Mouse (Mus musculus) thymus, adult 2 months (tissue): ENCODE measurements around the gene Arl6ip1.

ENCODE experiments used
- CTCF ChIP-seq: fragments of 200-500 bp; IDR thresholded peaks from 2 replicates; pipeline ENCODE4 v1.5.1; 2012; ENCODE audit warnings: mild to moderate bottlenecking, control low read depth, low read length, moderate library complexity, borderline replicate concordance; ENCODE audit not compliant: control insufficient read depth, poor library complexity, insufficient read depth; ENCODE audit errors: extremely low read depth
- POLR2A ChIP-seq: fragments of 200-500 bp; IDR thresholded peaks from 2 replicates; pipeline ENCODE4 v1.6.1; 2012; ENCODE audit warnings: mild to moderate bottlenecking, low read length, control low read depth, moderate library complexity; ENCODE audit not compliant: control insufficient read depth, poor library complexity, insufficient read depth; ENCODE audit errors: extremely low read depth

GRCm38 (mm10) chr7:118141271-118141670 is 11.8 kb upstream of the Arl6ip1 start:
- TF ChIP-seq CTCF, result no peak
- no peak for TF ChIP-seq POLR2A
